Mouse (Mus musculus) heart, adult 2 months (tissue): ENCODE results near the gene Odf2l. TPM values are rescaled to one million over a fixed set of nuclear protein-coding genes. Genes with fewer than 3 reads are reported as not detected.

Source experiments
- DNase-seq, 2 experiments: peaks; one replicate each; pipeline ENCODE4 v3.0.0; 2021
- H3K27ac ChIP-seq: fragments of 200-600 bp; 2 replicates; pipeline ENCODE4 v1.8.1; 2022
- H3K27me3 ChIP-seq: fragments of 200-500 bp; 2 replicates; pipeline ENCODE4 v1.6.1; 2012; ENCODE audit warnings: mild to moderate bottlenecking, low read length, inconsistent platforms, mixed read lengths; ENCODE audit not compliant: control insufficient read depth, insufficient read depth
- H3K36me3 ChIP-seq: fragments of 200-500 bp; 2 replicates; pipeline ENCODE4 v1.6.1; 2012; ENCODE audit warnings: low read length, inconsistent platforms; ENCODE audit not compliant: control insufficient read depth, insufficient read depth
- H3K4me1 ChIP-seq: fragments of 200-500 bp; 2 replicates; pipeline ENCODE4 v1.6.1; 2011; ENCODE audit warnings: low read length; ENCODE audit not compliant: control insufficient read depth, insufficient read depth
- H3K4me3 ChIP-seq: fragments of 200-600 bp; 2 replicates; pipeline ENCODE4 v1.8.1; 2022
- H3K79me2 ChIP-seq: fragments of 200-500 bp; replicated peaks from 2 replicates; pipeline ENCODE4 v1.6.1; 2012; ENCODE audit warnings: mild to moderate bottlenecking, inconsistent platforms, low read length, moderate library complexity, mixed read lengths; ENCODE audit not compliant: control insufficient read depth, insufficient read depth
- H3K9ac ChIP-seq: fragments of 200-500 bp; 2 replicates; pipeline ENCODE4 v1.6.1; 2012; ENCODE audit warnings: low read depth, mild to moderate bottlenecking, control low read depth, inconsistent platforms, low read length, mixed read lengths
- CTCF ChIP-seq: fragments of 200-600 bp; IDR thresholded peaks from 2 replicates; pipeline ENCODE4 v1.8.1; 2022; ENCODE audit warnings: antibody characterized with exemption, mild to moderate bottlenecking, moderate library complexity
- EP300 ChIP-seq: fragments of 200-500 bp; IDR thresholded peaks from 2 replicates; pipeline ENCODE4 v1.6.1; 2011; ENCODE audit warnings: low read depth, low read length, control low read depth; ENCODE audit not compliant: insufficient read depth
- POLR2A ChIP-seq: fragments of 200-500 bp; IDR thresholded peaks from 2 replicates; pipeline ENCODE4 v1.6.1; 2011; ENCODE audit warnings: mild to moderate bottlenecking, low read depth, low read length, control low read depth; ENCODE audit not compliant: insufficient read depth
- WGBS: fragments of 180-500 bp; shearing (Covaris S2); methylation state at CpG from one replicate; pipeline ENCODE4 v1.1.7; 2018; 5-methylcytosine and 5-hydroxymethylcytosine counted together
- intact Hi-C: fragments of 180-260 bp; cut with DNase I; formaldehyde crosslinking; loops from one replicate; pipeline ENCODE4 v1.15.1; 2025
- polyA plus RNA-seq: library from polyadenylated mRNA; depleted of rRNA; stranded (reverse); fragments of >200 nt; gene quantifications from 2 replicates; pipeline ENCODE4 v1.2.3, GENCODE M21; 2012; rRNA removed
- total RNA-seq, 2 experiments: library from RNA; stranded (reverse); gene quantifications; 2 replicates each; pipeline ENCODE4 v1.2.3; 2021

Gene Odf2l
- total and polyA plus RNA-seq, 3 experiments, result 2.6 to 13.2 (median 10.1) TPM

DNA sequence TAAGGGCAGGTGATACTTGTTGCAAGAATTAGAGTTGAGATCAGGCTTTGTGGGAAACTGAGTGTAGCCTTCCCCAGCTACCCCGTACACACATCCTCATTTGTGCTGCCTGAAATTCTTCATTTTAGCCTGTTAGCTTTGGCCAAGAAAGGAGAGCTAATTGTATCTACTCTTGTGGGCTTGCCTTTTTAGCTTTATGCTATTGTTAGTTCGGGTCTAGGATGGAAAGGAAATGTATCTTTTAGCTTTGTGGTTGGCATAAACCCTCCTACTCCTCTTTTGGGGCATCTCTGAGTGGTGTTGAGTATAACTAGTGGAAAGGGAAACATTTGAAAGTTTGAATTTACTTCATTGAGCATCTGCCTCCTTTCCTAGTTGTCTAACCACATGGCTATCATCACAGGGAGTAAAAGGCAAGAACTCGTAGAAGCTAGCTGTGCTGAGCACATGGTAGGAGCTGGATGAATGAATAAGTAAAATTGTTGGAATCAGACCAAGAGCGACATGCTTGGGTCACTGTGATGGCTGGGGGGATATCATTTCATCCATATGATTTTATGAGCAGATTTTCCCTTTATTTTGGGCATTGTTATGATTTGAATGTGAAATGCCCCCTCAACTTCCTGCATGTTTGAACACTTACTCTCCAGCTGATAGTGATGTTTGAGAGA is 53.1 kb downstream of the Odf2l start:
- Histone ChIP-seq H3K4me1 (no peaks in the 10 kb centered on the region), H3K36me3 (no peaks in the 10 kb centered on the region), H3K9ac (no peak overlapping the region), H3K79me2 (no peaks in the 10 kb centered on the region), H3K27ac (no peak overlapping the region), H3K27me3 (no peaks in the 10 kb centered on the region), H3K4me3 (no peak overlapping the region)
- no peak for TF ChIP-seq EP300
- no peak for TF ChIP-seq POLR2A
- no peak for TF ChIP-seq CTCF
- intact Hi-C loops, result no loop called here
- WGBS, result 72% methylated on average over 4 of the region's 4 CpGs
- no peak for DNase-seq

DNA sequence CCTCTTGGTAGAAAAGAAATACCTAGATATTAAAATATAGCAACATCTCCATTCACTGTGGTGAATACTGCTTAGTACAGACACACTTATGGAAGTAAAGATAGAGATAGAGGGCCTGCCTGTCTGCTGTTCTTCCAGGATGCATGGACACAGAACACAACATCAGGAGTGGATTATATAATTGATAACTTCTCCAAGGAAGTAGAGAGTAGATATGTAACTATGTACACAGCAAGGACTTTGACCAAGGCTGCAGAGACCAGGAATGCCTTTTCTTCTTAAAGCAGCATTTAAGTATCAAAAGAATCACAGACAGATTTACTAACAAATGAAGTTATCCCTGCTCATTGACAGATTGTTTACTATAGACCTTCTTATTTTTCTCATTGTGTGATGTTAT is 66.3 kb downstream of the Odf2l start:
- H3K79me2 ChIP-seq, result no peaks in the 10 kb centered on the region
- TF ChIP-seq POLR2A (no peak), EP300 (no peak), CTCF (no peak)
- H3K4me1 ChIP-seq, result no peaks in the 10 kb centered on the region
- no peak for DNase-seq
- H3K27me3 ChIP-seq, result no peaks in the 10 kb centered on the region
- intact Hi-C loops, result no loop called here
- no peak overlapping the region for H3K4me3 ChIP-seq
- no peak overlapping the region for H3K9ac ChIP-seq
- no peaks in the 10 kb centered on the region for H3K36me3 ChIP-seq
- H3K27ac ChIP-seq, result no peak overlapping the region

- intact Hi-C loops, result no loop called here
- 83% methylated on average over 2 of the region's 2 CpGs for WGBS
- Histone ChIP-seq H3K79me2 (no peaks in the 10 kb centered on the region), H3K4me3 (no peak overlapping the region), H3K36me3 (no peaks in the 10 kb centered on the region), H3K27me3 (no peaks in the 10 kb centered on the region), H3K4me1 (no peaks in the 10 kb centered on the region), H3K9ac (no peak overlapping the region), H3K27ac (no peak overlapping the region)
- no peak for DNase-seq
- TF ChIP-seq CTCF (no peak), POLR2A (no peak), EP300 (no peak)
Measured at GRCm38 (mm10) chr3:145191972-145192371, 73.6 kb downstream of the Odf2l start.

DNA sequence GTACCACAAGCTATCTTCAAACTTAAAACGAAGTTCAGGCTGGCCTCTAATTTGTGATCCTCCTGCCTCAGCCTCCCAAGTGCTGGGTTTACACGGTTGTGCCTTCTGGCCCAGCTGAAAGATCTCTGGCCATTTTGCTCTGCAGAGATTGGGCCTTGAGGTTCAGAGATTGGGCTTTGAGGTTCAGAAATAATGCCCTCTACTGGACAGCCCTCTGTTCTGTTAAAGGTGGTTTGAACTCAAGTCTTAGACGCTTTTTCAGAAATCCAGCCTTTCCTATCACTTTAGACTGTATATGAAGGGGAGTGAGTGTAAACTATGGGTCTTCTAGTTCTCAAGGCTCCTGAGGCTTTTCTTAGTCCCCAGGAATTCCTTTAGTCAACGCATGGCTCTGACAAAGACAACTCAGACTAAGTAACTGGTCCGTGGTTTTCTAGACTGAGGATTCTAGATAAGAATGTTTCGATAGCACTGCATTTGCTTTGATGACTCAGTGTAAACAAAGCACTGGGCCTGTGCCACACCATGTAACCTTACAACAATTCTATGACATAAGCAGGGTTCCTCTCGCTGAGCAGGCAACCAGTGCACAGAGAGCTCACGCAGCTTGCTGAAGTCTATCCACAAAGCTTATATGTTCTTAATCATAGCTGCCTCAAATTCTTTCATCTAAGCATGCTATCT is 77.0 kb downstream of the Odf2l start:
- no peaks in the 10 kb centered on the region for H3K27me3 ChIP-seq
- H3K27ac ChIP-seq, result no peak overlapping the region
- 50% methylated on average over 8 of the region's 8 CpGs for WGBS
- intact Hi-C loops, result no loop called here
- no peak overlapping the region for H3K9ac ChIP-seq
- H3K4me3 ChIP-seq, result no peak overlapping the region
- DNase-seq, result no peak
- no peaks in the 10 kb centered on the region for H3K4me1 ChIP-seq
- no peaks in the 10 kb centered on the region for H3K79me2 ChIP-seq
- TF ChIP-seq POLR2A (no peak), EP300 (no peak), CTCF (no peak)
- H3K36me3 ChIP-seq, result no peaks in the 10 kb centered on the region

DNA sequence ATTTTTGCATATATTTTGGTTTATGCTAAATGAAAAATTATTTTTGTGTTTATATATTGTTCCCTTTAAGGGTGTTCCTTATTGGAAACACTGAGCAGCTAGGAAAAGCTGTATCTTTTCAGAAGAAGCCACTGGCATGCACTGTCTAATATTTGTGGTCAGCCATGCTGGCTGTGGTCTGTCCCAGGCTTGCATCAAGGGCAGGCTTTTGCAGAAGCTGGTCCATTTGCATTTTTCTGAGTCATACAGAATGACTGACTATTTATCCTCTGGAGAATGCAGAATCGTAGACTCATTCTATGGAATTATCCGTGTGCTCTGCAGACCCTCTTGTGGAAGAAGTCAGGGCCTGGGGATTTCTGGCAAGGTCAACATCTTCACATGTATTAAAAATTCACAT is 79.7 kb downstream of the Odf2l start:
- WGBS, result 86% methylated on average over 2 of the region's 2 CpGs
- TF ChIP-seq POLR2A (no peak), EP300 (no peak), CTCF (no peak)
- no peaks in the 10 kb centered on the region for H3K4me1 ChIP-seq
- DNase-seq, result no peak
- no peaks in the 10 kb centered on the region for H3K27me3 ChIP-seq
- no peak overlapping the region for H3K27ac ChIP-seq
- no peaks in the 10 kb centered on the region for H3K79me2 ChIP-seq
- H3K4me3 ChIP-seq, result no peak overlapping the region
- intact Hi-C loops, result no loop called here
- H3K36me3 ChIP-seq, result no peaks in the 10 kb centered on the region
- no peak overlapping the region for H3K9ac ChIP-seq

Other genes starting within 250 kb of the Odf2l start
- not detected for gene Clca4b, start 186.1 kb upstream of the Odf2l start, total RNA-seq
- gene Clca4b, start 186.1 kb upstream of the Odf2l start, polyA plus RNA-seq, result not detected in 2 replicates
- not detected for gene Clca4a, start 143.5 kb upstream of the Odf2l start, total RNA-seq
- 0.06 TPM in 1 of 2 replicates, not detected in the other for gene Clca4a, start 143.5 kb upstream of the Odf2l start, polyA plus RNA-seq
- gene Clca1, start 85.8 kb upstream of the Odf2l start, total RNA-seq, result not detected
- 0.23 TPM in 1 of 2 replicates, not detected in the other for gene Clca1, start 85.8 kb upstream of the Odf2l start, polyA plus RNA-seq
- under 1 TPM; 0.10 to 0.11 TPM for gene Clca2, start 19.1 kb upstream of the Odf2l start, total RNA-seq
- gene Clca2, start 19.1 kb upstream of the Odf2l start, polyA plus RNA-seq, result 0.06 and 0.12 TPM in 2 replicates
- gene Col24a1, start 173.9 kb downstream of the Odf2l start, total RNA-seq, result under 1 TPM; 0.05 to 0.07 TPM
- 0.06 and 0.09 TPM in 2 replicates for gene Col24a1, start 173.9 kb downstream of the Odf2l start, polyA plus RNA-seq